Mouse (Mus musculus) fibroblast of lung, adult 2 months (primary cell): ENCODE results near the gene Elk3.

Source experiments
- DNase-seq: peaks from one replicate; pipeline ENCODE4 v3.0.0-alpha.2; 2011; ENCODE audit warnings: low read depth

Elk3 gene

GRCm38 (mm10) chr10:93267509-93267908 is 43.4 kb downstream of the Elk3 start:
- DNase-seq: no peak

DNA sequence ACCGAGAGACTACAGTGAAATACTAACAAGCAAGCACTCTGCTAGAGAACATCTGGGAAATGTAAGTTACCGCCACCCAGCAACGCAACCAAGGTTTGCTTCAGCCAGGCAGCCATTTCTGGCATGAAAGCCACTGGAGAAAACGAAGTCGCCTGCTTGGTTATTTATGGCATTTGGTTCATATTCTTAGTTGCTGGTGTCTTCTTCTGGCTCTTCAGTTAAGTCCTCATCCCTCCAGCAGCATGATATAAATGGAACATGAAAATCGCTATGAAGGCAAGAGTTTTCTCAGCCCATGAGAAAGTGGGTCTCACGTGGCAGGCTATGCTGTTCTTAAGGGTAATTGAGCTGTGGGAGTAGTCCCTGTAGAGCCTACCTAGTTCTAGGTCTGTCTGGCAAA is 44.4 kb downstream of the Elk3 start:
- DNase-seq: no peak

DNA sequence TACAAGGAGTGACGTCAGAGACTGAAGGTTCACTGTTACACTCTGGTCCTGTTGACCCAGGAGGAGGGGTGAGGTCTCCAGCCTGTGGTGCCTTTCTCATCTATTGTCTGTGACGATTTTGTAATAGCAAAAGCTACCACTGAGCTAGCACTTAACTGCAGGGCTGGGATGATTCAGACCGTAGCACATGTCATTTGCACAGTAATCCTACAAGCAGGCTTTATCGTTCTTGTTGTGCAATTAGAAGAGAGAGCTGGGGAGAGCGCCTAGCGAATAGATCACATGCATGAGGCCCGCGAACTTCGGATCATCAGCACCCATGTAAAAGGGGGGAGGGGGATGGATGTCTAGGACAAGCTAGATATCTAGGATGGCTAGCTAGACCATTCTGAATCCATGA is 45.1 kb downstream of the Elk3 start:
- DNase-seq: no peak

DNA sequence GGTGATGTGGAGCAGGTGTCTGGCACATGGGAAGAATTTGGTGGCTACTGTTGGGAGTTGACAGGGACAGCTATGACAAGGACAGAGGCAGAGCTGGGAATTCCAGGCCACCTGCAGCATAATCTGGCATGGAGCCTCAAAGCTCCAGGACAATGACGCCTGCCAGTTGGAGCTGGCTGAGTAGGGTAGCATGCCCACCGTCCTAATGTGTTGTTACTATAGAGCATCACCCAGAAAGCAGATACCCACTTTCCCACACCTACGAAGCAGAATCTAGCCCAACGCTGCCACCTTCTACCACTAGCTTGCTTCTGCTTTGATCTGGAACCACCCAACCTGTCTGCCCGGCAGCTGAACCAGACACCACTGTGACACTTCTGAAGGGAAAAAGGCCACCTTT is 46.9 kb downstream of the Elk3 start:
- no peak for DNase-seq

- no peak for DNase-seq
These were observed 47.5 kb downstream of the Elk3 start for GRCm38 (mm10) chr10:93263431-93263830.

GRCm38 (mm10) chr10:93261981-93262499 is 48.9 kb downstream of the Elk3 start:
- DNase-seq: no peak

GRCm38 (mm10) chr10:93261132-93261980 is 49.6 kb downstream of the Elk3 start:
- DNase-seq: no peak

DNA sequence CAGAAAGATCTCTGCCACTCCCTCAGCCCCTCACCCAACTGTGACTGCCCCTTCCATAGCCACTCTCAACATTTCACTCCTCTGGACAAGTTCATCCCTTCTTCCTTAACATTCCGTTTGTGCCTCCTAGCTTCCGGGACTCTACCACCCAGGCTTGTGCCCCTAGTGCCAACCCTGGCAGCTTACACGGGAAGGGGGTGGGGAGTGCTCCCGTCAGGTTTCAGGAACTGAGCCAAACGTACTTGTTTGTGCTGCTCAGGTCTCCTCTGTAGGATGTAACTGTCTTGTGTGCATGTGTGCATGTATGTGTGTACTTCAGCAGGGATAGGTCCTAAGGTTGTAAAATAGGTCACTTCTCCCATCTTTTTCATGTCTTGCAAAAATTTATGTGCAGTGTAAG is 51.1 kb downstream of the Elk3 start:
- DNase-seq: no peak

GRCm38 (mm10) chr10:93255294-93255693 is 55.6 kb downstream of the Elk3 start:
- peak; percentile 93 for DNase-seq

DNA sequence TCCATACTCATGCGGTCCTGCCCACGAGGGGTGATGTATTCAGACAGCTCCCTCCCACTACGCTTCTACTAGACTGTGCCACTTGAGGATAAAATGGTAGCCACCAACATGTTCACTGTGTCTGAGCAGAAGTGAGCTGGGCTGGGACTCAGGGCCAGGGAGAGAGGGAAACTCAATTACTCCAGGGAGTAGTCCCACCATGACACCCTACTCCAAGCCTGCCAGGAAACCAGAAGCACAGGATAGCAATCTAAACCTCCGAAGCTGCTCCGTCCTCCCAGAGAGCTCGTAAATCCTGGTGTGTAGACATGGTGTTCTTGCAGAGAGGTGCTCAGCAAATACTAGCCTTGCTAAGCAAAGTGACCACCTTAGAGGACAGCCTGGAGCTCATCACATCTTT is 57.8 kb downstream of the Elk3 start:
- DNase-seq: no peak

DNA sequence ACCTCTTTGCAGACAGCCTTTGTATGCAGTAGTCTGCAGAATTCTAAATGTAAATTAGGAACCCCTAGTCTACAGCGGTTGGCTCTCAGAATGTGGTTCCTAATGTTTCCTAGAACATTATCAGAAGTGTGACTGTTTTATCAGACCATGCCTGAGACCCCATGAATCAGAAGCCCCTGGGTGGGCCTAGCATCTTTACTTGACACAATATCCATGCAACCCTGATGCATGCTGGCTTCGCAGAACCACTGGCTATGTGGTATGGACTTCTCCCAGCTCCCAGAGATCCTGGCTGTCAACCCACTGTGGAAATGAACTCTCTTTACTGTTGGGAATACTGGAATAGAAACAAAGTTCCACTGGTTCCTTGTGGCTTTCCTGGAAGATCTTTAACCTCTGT is 58.3 kb downstream of the Elk3 start:
- no peak for DNase-seq

DNA sequence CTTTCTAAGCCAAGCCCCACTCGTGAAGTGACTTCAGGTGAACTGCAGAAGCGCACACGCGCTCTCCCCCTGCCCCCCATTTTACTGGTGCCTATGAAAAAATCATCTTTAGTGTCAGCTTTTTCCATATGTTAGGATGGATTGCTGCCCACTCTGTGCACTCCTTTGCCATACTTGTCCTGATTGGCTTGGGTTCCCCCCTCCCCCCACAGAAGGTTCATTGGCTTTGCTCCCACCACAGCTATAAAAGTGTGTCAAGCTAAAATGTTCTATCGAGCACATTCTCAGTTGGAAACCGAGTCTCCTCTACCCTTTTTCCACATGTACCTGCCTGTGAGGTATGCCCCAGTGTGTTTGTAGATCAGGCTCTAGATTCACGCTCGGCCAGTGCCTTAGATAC is 59.5 kb downstream of the Elk3 start:
- DNase-seq: no peak

GRCm38 (mm10) chr10:93250436-93251317 is 60.3 kb downstream of the Elk3 start:
- DNase-seq: no peak

DNA sequence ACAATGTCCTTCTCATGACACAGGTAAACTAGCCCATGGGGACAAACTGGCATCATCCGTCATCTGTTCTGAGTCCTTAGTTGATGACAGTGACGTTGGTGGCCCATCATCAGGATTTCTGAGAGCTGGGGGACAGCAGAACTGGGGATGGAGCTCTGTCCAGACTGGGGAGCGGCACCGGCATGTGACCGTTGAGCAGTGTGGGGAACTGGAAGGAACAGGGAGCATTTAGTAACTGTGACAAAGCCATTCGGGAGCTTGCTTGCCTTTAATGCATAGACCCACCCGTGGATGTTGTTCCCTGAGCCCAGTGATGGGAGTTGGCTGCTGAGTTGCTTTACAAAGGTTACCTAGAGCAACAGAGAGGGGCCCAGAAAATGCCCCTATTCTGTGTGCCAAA is 61.0 kb downstream of the Elk3 start:
- DNase-seq: no peak

DNA sequence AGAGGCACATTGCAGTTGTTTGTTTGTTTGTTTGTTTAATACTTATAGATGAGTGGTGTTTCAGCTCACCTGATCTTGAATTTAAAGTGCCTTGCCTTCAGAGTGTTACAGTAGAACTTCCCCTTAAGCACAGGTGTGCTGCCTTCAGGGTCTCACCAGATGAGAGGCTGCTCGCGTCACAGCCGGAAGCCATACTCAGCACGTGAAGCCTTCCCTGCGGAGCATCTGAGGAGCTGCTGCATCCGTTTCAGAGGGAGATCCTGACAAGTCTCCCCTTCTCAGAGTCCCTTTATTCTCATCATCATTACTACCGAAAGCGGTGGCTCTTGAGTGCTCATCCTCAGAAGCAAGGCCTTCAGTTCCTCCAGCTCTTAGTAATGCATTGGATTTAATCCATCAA is 62.5 kb downstream of the Elk3 start:
- no peak for DNase-seq

- DNase-seq: no peak
These were observed 63.0 kb downstream of the Elk3 start for GRCm38 (mm10) chr10:93247902-93248301.

GRCm38 (mm10) chr10:93247422-93247821 is 63.5 kb downstream of the Elk3 start:
- DNase-seq: no peak

DNA sequence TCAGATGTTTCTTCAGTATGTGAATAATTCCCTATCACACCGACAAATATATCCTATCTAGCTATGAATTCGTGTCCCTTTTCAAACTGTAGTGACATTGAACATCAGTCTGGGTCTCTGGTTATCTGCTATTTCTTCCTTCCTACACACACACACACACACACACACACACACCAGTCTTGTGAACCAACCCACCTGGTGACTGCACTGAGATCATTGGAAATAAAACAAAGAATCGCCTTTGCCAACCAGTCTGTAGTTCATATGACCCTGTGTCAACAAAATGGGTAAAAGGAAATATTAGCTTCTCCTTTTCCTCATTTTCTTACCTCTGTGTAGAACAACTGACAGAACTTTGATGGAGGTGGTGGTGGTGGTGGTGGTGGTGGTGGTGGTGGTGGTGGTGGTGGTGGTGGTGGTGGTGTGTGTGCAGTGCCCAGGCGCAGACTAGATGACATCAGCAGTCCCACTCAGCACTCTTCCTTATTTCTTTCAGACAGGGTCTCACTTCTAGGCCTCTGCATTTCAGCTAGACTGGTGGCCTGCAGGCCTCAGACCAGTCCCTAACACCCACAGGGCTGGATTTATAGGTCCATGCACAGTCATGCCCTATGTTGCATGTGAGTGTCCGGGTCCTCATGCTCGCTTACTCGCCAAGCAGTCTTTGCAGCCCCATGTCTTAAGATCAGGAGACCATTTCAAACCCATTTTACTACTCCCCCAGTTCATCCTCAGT is 64.6 kb downstream of the Elk3 start:
- no peak for DNase-seq

GRCm38 (mm10) chr10:93244209-93244705 is 66.7 kb downstream of the Elk3 start:
- DNase-seq: no peak

GRCm38 (mm10) chr10:93242861-93243260 is 68.1 kb downstream of the Elk3 start:
- DNase-seq: no peak

GRCm38 (mm10) chr10:93242208-93242607 is 68.7 kb downstream of the Elk3 start:
- no peak for DNase-seq

- no peak for DNase-seq
These were observed 71.6 kb downstream of the Elk3 start for GRCm38 (mm10) chr10:93239201-93239806.
